7 mouse cellular contexts compared by ENCODE assay signal in genomic region chr4:130036573-130037401, GRCm38 (mm10). TPM values are rescaled to one million over a fixed set of nuclear protein-coding genes. Genes with fewer than 3 reads are reported as not detected.
DNase-seq lines count a peak whose midpoint lies in the region; ATAC-seq lines count a peak whose summit lies in the region.

No protein-coding gene starts in this region.

- peaks cover 45% of the 10 kb centered on the region for H3K4me1 ChIP-seq in hindbrain, embryonic 13.5 days (replicated peaks)
- peaks cover 28% of the 10 kb centered on the region for H3K4me1 ChIP-seq in limb, embryonic 10.5 days
- H3K4me1 ChIP-seq in neural tube, embryonic 13.5 days (replicated peaks) = peaks cover 39% of the 10 kb centered on the region

- WGBS in hindbrain, embryonic 13.5 days = 14% methylated on average over 23 of the region's 23 CpGs
- WGBS in limb, embryonic 10.5 days = 11% methylated on average over 23 of the region's 23 CpGs
- 12% methylated on average over 23 of the region's 23 CpGs for WGBS in neural tube, embryonic 13.5 days

- no peak overlapping the region for H3K4me3 ChIP-seq in hindbrain, embryonic 13.5 days
- H3K4me3 ChIP-seq in limb, embryonic 10.5 days = peak overlapping the region; percentile 18; the same call in 1 of the 2 replicates
- no peak overlapping the region for H3K4me3 ChIP-seq in neural tube, embryonic 13.5 days

- H3K36me3 ChIP-seq in hindbrain, embryonic 13.5 days = no peaks in the 10 kb centered on the region
- H3K36me3 ChIP-seq in limb, embryonic 10.5 days = no peaks in the 10 kb centered on the region
- H3K36me3 ChIP-seq in neural tube, embryonic 13.5 days = no peaks in the 10 kb centered on the region

- no peak overlapping the region for H3K9ac ChIP-seq in hindbrain, embryonic 13.5 days
- H3K9ac ChIP-seq in neural tube, embryonic 13.5 days = no peak overlapping the region

- H3K27ac ChIP-seq in hindbrain, embryonic 13.5 days = no peak overlapping the region
- no peak overlapping the region for H3K27ac ChIP-seq in limb, embryonic 10.5 days
- no peak overlapping the region for H3K27ac ChIP-seq in neural tube, embryonic 13.5 days (replicated peaks)

- H3K27me3 ChIP-seq in hindbrain, embryonic 13.5 days = peaks cover 26% of the 10 kb centered on the region; the same call in 1 of the 2 replicates
- H3K27me3 ChIP-seq in limb, embryonic 10.5 days (ENCODE audit: low read depth, poor library complexity, severe bottlenecking) = peaks cover 59% of the 10 kb centered on the region
- peaks cover 22% of the 10 kb centered on the region for H3K27me3 ChIP-seq in neural tube, embryonic 13.5 days

- DNase-seq in adipocyte (ENCODE audit: low spot score) = peak; percentile 44
- DNase-seq in cerebellum, adult 9-10 months = peak; percentile 46
- peak; percentile 66 for DNase-seq in gastrocnemius, adult 18-20 months (ENCODE audit: low spot score)
- no peak for DNase-seq in limb, embryonic 10.5 days (ENCODE audit: low spot score)
- DNase-seq in urinary bladder, postnatal 4 days (ENCODE audit: low spot score in 2 of 2) = peak; percentile 74 to 79

- no peak overlapping the region for H3K4me2 ChIP-seq in hindbrain, embryonic 13.5 days
- H3K4me2 ChIP-seq in neural tube, embryonic 13.5 days = no peak overlapping the region

- ATAC-seq in hindbrain, embryonic 13.5 days (ENCODE audit: low FRiP score) = peak; percentile 50; the same call in 1 of the 2 replicates
- ATAC-seq in neural tube, embryonic 13.5 days (ENCODE audit: low read depth) = peak; percentile 34; the same call in 1 of the 2 replicates

- no peaks in the 10 kb centered on the region for H3K9me3 ChIP-seq in hindbrain, embryonic 13.5 days
- no peaks in the 10 kb centered on the region for H3K9me3 ChIP-seq in limb, embryonic 10.5 days (replicated peaks)
- H3K9me3 ChIP-seq in neural tube, embryonic 13.5 days = no peaks in the 10 kb centered on the region

RNA-seq across cellular contexts. Expression of gene Col16a1, which starts 10.9 kb away (rescaled TPM):
- total RNA-seq in gastrocnemius, adult 18-20 months (2021) = 1 to 10 TPM; 2.5 to 2.9 TPM
- 5.8 and 14.3 TPM in 2 replicates for polyA plus RNA-seq in hindbrain, embryonic 13.5 days (2015; fragmentation: Nextera tagmentation; extraction: Ambion mirVana)
- polyA plus RNA-seq in limb, embryonic 10.5 days (2016; fragmentation: Nextera tagmentation; extraction: Ambion mirVana) = 3.9 and 10.2 TPM in 2 replicates
- 11.9 and 14.7 TPM in 2 replicates for polyA plus RNA-seq in neural tube, embryonic 13.5 days (2015; fragmentation: Nextera tagmentation; extraction: Ambion mirVana)

RNA-seq across cellular contexts. Expression of gene Adgrb2, which starts 52.1 kb away (rescaled TPM):
- total RNA-seq in gastrocnemius, adult 18-20 months (2021) = 1 to 10 TPM in 1 of 2 experiments, under 1 TPM in 1; 0.21 to 2.5 TPM
- polyA plus RNA-seq in hindbrain, embryonic 13.5 days (2015; fragmentation: Nextera tagmentation; extraction: Ambion mirVana) = 9.3 and 11.3 TPM in 2 replicates
- polyA plus RNA-seq in limb, embryonic 10.5 days (2016; fragmentation: Nextera tagmentation; extraction: Ambion mirVana) = 0.45 and 0.84 TPM in 2 replicates
- 8.1 and 9.3 TPM in 2 replicates for polyA plus RNA-seq in neural tube, embryonic 13.5 days (2015; fragmentation: Nextera tagmentation; extraction: Ambion mirVana)
